Mouse (Mus musculus) mouse trophoblast stem cell (cell line): ENCODE measurements at regions not wholly inside any gene's neighbourhood (a gene's known extent, or its start where the extent isn't known, plus 50 kb on each side); places are given as distances from the start of the nearest gene placed in this dataset.

Experiments
- in situ Hi-C, 2 experiments: fragments of 300-500 bp; cut with MseI, MboI; formaldehyde crosslinking; loops; 2 replicates in 1 of 2; 3 replicates in 1 of 2; pipeline ENCODE4 v1.15.1; 2025

DNA sequence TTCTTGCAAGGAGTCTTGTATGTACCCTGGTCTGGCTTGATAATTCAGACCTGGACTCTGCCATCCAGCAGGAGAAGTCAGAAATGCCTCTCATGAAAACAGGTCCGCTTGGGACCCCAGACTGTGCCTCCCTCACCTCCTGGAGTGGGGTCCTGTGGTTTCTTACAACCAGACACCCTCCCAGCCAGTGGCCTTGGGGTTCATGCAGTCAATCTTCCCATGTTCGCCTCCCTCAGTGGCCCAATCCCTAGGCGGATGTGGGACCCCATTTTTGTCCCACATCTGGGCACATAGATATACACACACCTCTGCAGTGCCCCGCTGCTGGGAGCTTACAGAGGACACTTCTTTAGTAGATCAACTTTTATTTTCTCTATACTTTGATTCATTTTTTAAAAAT, 217.7 kb downstream of the Lrfn2 start:
- in situ Hi-C loops: no loop called here

DNA sequence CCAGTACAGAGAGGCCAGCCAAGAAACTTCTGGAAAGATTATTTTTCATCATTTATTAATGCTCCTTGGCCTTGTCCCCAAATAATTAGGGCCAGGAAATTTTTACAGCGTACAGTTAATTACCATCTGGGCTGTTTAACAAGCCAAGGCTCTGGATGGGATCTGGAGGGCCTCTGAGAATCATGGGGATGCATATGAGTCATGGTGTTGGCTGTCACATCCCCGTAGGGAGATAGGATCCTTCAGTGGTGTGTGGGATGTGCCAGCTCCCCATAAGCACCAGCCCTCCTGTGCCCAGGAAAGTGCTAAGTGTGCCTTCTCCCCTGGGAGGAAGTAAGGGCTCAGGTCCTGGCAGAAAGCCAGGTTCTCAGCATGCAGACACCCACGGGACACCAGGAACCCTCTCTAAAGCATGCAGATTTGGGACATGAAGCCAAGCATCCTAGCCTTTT, 218.8 kb downstream of the Lrfn2 start:
- in situ Hi-C loops: no loop called here

- in situ Hi-C loops: no loop called here
These were observed 221.8 kb downstream of the Lrfn2 start for GRCm38 (mm10) chr17:49153994-49154393.

DNA sequence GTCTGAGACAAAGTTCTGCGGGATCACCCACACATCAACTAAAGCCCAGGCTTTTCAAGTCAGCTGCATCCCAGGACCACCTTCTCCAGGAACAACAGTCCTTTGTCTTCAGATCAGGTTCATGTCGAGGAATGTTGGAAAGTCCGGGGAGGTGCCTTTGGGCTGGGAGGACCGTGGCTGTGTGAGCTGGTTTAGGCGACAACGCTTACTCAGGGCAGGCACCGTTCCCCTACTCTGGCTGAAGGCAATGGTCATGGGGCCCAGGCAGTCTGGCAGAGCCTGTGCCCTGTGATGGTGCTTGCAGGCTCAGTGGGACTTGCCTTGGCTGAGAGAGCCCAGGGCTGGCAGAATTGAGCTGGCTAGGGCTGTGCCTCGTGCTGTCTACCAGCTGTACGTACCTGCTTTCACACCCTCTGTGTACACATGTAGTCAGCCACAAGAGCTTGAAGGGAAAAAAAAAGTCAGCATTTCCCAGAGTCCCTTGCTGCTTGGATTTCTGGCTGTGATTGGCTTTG, 222.9 kb downstream of the Lrfn2 start:
- in situ Hi-C loops: no loop called here

- in situ Hi-C loops: no loop called here
These were observed 225.4 kb downstream of the Lrfn2 start for GRCm38 (mm10) chr17:49157586-49157985.

DNA sequence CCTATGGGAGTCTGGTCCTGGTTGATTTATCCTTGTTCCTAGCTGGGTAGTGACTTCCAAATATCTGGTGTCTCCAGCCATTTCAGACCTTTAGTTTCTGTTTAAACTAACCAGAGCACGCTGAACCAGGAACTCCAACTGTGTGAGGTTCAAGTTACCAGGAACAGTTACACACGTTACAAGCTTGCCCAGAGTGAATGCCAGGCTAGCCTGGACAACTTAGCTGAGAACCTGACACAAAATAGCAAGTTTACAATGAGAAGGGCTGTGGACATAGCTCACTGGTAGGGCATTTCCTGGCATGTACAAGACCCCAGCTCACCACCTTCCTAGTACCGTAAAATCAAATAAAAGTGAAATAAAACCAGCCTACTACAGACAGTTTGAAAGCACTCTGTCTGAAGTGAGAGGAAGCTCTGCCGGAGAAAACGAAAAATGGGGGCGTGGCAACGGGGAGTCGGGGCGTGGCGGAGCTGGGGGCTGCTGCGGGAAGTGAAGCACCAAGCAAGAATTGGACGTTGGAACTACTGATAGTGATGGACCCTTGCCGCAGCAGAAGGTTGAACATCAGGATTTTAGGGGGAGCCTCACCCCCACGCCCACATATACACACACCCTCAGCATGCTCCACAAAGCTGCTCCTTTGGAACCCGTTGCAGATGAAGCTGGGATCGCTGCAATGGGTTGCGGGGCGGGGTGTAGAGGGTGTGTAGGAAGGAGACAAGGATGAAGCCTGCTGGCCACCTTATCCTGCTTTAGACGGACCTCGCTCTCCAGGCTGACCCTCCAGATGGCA, 239.3 kb downstream of the Lrfn2 start:
- in situ Hi-C loops: no loop called here

DNA sequence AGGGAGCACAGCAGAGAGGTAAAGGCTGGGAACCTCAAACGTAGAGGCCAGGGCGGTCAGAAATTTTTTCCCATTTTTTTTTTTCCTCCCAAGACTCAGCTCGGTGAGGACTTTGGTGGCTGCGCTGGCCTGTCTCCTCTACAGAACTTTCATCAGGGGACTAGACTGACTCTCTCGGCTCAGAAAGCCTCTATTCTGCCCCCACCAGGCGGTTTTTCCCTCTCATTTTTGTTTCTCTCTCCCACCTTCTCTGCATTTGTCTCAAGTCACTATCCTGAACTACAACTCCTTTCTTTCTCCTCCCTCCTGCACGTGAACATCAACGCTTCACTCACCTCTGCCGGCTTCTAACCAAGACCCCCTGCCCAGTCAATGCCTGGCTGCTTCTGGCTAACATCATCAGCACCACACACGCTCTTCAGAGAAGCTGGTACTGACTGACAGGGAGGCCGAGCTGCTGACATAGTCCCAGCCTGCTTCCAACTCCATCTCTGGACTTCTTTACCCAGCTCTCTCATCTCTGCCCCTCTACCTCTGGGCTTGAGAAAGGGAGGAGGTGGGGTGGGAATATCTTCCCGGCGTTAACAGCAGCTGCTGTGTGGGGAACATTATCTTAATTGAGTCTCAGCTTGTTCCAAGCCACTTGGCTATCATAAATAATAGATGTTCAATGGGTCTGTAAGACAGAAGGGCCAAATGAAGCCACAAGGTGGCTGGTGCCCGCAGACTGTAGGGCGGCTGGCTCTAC, 240.0 kb downstream of the Lrfn2 start:
- in situ Hi-C loops: no loop called here

- in situ Hi-C loops: no loop called here
These were observed 240.6 kb downstream of the Lrfn2 start for GRCm38 (mm10) chr17:49172800-49173150.

- in situ Hi-C loops: no loop called here
These were observed 246.0 kb downstream of the Lrfn2 start for GRCm38 (mm10) chr17:49177966-49178731.

DNA sequence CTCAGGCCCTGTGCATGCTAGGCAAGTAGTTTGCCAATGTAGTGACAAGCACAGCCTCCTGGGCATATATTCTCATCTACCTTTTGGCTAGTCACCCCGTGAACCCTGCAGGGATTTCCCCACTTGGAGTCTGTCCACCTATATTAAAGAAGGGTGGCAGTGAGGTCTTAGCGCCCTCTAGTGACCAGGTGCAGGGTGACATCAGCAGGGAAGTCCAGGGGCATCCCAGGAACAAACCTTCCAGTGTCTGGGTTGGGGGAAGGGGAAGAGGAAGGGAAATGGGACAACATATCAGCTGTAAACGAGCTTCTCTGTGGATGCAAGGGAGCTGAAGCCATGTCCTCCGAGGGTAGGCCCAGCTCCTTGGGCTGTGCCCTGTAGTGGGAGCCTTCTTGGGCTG, 245.7 kb upstream of the Mocs1 start:
- in situ Hi-C loops: loop anchor here (5.0 kb wide), 2 partner anchors 245 to 255 kb away; no protein-coding TSS in a partner anchor

DNA sequence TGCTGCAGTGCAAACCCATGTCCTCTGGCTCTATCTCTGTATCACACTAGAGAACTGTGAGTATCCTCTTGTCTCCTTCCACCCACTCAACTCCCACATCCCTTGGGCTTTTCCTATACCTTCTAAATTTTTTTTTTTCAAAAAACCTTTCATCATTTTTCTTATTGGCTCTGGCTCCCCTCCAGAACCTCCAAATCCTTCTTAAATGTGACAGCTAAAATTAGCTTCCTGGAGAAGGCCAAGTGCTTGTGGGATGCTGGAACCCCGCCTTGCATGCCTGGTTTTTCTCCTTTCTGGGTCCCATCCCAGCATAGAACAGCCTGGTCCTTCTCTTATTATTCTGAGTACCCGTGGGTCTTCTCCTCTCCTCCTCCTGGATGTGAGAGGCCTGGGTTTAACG, 244.2 kb upstream of the Mocs1 start:
- in situ Hi-C loops: loop anchor here (5.0 kb wide), 2 partner anchors 247 to 257 kb away; no protein-coding TSS in a partner anchor

DNA sequence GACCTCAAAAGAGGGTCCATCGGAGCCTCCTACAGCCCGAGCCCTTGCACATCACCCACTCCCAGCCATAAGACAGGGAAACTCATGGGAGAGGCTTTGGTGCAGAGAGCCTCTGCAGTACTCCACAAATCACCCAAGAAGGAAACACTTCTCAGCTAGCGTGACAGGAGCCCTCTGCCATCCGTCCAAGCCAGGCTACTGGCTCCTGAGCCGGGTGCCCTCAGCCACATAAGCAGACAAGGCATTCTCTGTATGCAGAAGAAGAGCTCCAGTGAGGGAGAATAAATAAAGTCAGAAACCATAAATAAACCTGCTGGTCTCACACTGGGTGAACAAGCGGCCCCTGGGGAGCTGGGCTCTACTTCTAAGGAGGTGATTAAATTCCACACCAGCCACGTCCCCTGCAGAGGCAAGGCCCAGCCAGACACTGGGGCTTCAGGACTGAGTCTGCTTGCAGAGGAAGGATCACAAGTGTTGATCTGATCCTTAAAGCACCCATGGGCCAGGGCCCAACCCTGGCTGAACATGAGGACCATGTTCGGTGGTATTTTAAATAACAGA, 243.0 kb upstream of the Mocs1 start:
- in situ Hi-C loops: no loop called here

DNA sequence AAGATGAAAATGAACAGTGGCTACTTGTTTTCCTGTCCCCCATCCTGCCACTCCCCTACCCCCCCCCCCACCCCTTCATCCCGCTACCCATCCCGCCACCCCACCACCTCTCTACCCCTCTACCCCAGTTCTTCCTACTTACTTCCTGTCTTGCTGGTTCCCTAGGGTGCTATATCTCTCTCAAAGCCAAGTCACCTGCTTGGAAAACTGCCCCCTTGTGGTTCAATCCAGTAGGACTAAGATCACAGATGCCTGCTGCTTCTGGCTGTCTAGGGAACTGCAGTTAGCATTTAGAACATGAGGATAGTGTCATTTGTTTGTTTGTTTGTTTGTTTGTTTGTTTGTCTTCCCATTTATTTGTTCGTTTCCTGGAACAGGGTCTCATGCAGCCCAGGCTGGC, 238.4 kb upstream of the Mocs1 start:
- in situ Hi-C loops: no loop called here

DNA sequence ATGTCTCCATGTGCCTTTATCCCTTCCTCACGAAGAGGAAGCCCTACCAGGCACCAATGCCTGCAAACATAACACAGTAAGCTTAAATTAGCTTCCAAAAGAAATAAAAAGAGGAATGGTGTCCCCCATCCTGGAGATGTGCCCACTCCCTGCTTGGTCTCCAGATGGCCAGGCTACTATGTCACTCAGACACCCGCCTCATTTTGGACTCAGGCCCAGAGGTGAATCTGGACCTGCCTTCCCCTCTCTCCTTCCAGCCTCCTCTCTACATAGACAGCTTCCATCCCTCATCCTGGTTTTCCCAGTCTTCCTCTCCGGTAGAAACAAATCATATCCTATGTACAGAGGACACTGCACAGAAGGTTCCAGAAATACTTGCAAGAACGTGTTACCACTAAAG, 237.8 kb upstream of the Mocs1 start:
- in situ Hi-C loops: no loop called here

DNA sequence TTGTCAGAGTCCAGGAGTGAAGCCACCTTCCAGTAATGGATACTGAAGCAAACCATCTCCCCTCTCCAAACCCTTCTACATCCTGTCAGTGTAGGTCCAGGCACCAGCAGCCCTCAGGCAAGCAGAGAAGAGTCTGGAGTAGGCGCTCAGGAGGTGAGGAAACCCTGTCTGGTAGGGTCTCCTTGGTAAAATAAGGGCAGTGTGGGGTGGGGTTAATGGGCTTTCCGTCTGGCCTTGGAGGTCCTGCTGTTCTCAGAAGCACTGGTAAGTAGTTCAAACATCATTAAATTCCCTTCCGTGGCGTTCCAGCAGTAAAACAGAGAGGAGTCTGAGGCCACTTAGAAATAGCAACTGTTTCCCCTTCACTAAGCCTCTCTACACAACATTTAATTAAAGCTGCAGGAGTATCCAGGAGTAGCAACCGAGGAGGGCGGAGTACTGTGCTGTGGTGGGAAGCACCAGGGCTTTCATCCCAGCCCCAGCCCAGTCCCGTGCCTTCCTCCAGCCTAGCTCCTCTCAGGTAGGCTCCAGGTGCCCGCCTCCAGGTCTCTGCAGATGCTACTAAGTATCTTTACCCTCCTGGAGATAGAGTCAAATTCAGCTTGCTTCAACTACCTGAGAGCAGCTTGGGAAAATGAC, 232.0 kb upstream of the Mocs1 start:
- in situ Hi-C loops: no loop called here

DNA sequence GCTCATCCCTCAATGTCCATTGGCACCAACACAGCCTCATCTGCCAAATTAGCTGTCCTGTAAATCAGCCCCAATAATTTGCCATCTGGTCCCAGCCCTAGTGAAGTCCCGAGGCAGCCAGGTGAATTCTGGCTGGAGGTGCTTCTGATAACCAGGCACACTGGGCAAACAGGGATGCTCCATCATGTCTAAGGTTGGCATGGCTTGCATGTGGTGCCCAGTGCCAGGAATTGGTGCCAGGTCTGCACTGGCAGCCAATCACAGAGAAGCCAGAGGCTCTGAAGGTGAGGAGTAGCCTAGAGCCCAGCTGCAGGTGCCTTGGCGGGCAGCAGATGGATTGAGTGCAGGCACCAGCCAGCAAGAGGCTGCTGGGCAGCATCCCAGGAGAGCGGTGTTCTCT, 226.7 kb upstream of the Mocs1 start:
- in situ Hi-C loops: no loop called here

- in situ Hi-C loops: no loop called here
These were observed 223.1 kb upstream of the Mocs1 start for GRCm38 (mm10) chr17:49205095-49205494.

DNA sequence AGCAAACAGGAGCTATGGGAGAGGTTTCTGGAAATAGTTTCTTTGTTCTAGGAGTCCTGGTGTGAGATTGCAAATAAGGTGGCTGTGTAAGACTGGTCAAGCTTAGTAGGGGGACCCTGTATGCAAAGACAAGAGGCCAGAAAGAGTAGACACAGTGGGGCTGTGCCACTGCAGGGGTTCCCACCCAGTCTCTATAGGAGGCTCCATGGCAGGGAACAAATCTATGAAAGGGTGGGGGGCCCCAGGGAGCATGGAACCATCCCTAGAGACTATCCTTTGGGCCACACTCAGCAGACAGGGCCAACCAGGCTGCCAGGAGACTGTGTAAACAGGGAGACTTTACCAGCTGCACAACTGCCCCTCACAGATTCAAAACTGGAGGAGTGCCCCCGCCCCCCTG, 222.6 kb upstream of the Mocs1 start:
- in situ Hi-C loops: no loop called here

DNA sequence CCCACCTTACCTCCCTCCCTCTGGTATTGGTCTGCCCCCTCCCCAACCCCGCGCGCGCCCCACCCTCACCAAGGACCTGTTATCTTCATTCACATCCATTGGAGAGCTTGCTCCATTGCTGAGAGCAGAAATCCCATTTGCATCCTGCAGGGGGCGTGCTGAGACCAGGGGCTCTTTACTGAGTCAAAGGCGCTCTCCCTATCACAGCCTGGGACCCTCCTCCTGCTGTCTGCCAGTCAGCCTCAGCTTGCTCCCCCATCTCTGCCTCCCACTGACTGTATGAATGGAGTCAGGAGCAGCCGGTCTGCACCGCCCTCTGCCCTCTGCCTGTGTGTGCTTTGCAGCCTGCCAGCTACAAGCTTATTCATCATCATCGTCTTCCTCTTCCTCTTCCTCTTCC, 221.5 kb upstream of the Mocs1 start:
- in situ Hi-C loops: no loop called here

- in situ Hi-C loops: no loop called here
These were observed 219.8 kb upstream of the Mocs1 start for GRCm38 (mm10) chr17:49208315-49208820.

- in situ Hi-C loops: no loop called here
These were observed 215.2 kb upstream of the Mocs1 start for GRCm38 (mm10) chr17:49212918-49213317.
